Mouse (Mus musculus): ENCODE data around the gene Gja1. TPM values are rescaled to one million over a fixed set of nuclear protein-coding genes. Genes with fewer than 3 reads are reported as not detected.

The Gja1 gene
- 0.41 TPM for total RNA-seq (2023)

DNA sequence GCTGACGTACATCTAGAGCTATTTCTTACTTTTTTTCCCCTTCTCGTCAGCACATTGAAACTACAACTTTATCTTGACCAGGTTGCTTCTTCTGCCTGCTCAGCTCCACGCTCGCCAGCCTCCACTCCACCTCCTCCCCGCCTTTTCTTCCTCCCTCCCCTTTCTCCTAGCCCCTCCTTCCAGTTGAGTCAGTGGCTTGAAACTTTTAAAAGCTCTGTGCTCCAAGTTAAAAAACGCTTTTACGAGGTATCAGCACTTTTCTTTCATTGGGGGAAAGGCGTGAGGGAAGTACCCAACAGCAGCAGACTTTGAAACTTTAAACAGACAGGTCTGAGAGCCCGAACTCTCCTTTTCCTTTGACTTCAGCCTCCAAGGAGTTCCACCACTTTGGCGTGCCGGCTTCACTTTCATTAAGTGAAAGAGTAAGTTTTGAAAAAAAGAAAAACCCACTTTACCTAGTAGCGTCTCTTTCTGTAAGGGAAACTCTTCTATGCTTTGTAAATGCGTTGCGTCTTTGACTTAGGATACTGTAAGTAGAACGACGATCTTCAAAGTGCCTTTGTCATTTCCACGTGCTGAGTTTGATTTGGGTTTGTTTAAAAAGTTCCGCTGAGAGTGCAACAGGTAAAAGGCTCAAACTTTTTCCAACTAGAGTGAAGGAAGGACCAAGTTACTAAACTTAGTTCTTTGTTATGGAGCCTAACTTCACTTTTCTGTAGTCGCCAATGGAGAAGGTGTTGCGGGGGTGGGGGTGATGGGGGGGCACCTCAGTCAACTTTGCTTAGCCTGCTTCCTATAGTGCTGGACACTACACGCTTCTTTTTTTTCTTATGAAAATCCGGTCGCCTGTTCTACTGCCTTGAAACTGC is at the start of gene Gja1:
Gene Gja1, plus strand, starts transcription at position 234 of the 869 bp plus-strand sequence.

Other genes starting within 250 kb of the Gja1 start
- 1.8 TPM for gene Tbc1d32, start 148.6 kb upstream of the Gja1 start, total RNA-seq (2023)